Mouse (Mus musculus) stomach, embryonic 16.5 days (tissue): ENCODE measurements around the gene Sptlc2. TPM values are rescaled to one million over a fixed set of nuclear protein-coding genes. Genes with fewer than 3 reads are reported as not detected.
A peak's percentile ranks its signal among the peaks of the same experiment; 100 is the strongest.
"Not testable (repeated sequence)": the region's sequence is repeated elsewhere in the genome, so short reads cannot be mapped to it uniquely, and the experiment has no call there.

Experiments
- ATAC-seq: fragments of 200-750 bp; cut with Nextera tagmentation; 2 replicates; pipeline ENCODE4 v1.8.0; 2017; ENCODE audit warnings: moderate number of reproducible peaks, moderate TSS enrichment; ENCODE audit not compliant: insufficient read depth, low FRiP score
- H3K27ac ChIP-seq: fragments of 300-500 bp; sonication (generic); 2 replicates; pipeline ENCODE4 v1.5.1; 2014; ENCODE audit warnings: low read length
- H3K27me3 ChIP-seq: fragments of 300-500 bp; sonication (generic); 2 replicates; pipeline ENCODE4 v1.6.1; 2014; ENCODE audit warnings: low read length, control low read depth, mixed read lengths; ENCODE audit not compliant: control insufficient read depth, insufficient read depth
- H3K36me3 ChIP-seq: fragments of 300-500 bp; sonication (generic); 2 replicates; pipeline ENCODE4 v1.6.1; 2014; ENCODE audit warnings: low read length; ENCODE audit not compliant: control insufficient read depth, insufficient read depth
- H3K4me1 ChIP-seq: fragments of 300-500 bp; sonication (generic); 2 replicates; pipeline ENCODE4 v1.6.1; 2014; ENCODE audit warnings: low read length, control low read depth, mixed read lengths; ENCODE audit not compliant: control insufficient read depth, insufficient read depth
- H3K4me2 ChIP-seq: fragments of 300-500 bp; sonication (generic); 2 replicates; pipeline ENCODE4 v1.6.1; 2014; ENCODE audit warnings: low read depth, low read length, mixed read lengths
- H3K4me3 ChIP-seq: fragments of 300-500 bp; sonication (generic); replicated peaks from 2 replicates; pipeline ENCODE4 v1.5.1; 2014; ENCODE audit warnings: mild to moderate bottlenecking, low read length
- H3K9ac ChIP-seq: fragments of 300-500 bp; sonication (generic); 2 replicates; pipeline ENCODE4 v1.6.1; 2014; ENCODE audit warnings: low read length
- H3K9me3 ChIP-seq: fragments of 300-500 bp; sonication (generic); replicated peaks from 2 replicates; pipeline ENCODE4 v1.6.1; 2016; ENCODE audit warnings: low read length, control low read depth; ENCODE audit not compliant: control insufficient read depth
- WGBS: fragments of 180-500 bp; shearing (Covaris S2); extraction: QIAGEN DNeasy Blood & Tissue Kit; methylation state at CpG from one replicate; pipeline ENCODE4 v1.1.7; 2014; 5-methylcytosine and 5-hydroxymethylcytosine counted together
- polyA plus RNA-seq: library from polyadenylated mRNA; unstranded; fragments of >200 nt; fragmentation: Nextera tagmentation; extraction: Ambion mirVana; gene quantifications from 2 replicates; pipeline ENCODE4 v1.2.1, GENCODE M21; 2015

Gene Sptlc2
- polyA plus RNA-seq, 1 experiment from 2014 or later, result 101 TPM

GRCm38 (mm10) chr12:87331053-87331456 lies 57.1 kb downstream of the Sptlc2 start:
- H3K4me1 ChIP-seq, result peaks cover 7% of the 10 kb centered on the region; the same call in 1 of the 2 replicates
- no peak overlapping the region for H3K4me3 ChIP-seq
- H3K9me3 ChIP-seq, result no peaks in the 10 kb centered on the region
- WGBS, result 55% methylated on average over 6 of the region's 6 CpGs
- H3K27me3 ChIP-seq, result no peaks in the 10 kb centered on the region
- H3K27ac ChIP-seq, result peak overlapping the region; percentile 43; the same call in 1 of the 2 replicates
- H3K36me3 ChIP-seq, result no peaks in the 10 kb centered on the region
- H3K9ac ChIP-seq, result no peak overlapping the region
- H3K4me2 ChIP-seq, result no peak overlapping the region
- no peak for ATAC-seq

DNA sequence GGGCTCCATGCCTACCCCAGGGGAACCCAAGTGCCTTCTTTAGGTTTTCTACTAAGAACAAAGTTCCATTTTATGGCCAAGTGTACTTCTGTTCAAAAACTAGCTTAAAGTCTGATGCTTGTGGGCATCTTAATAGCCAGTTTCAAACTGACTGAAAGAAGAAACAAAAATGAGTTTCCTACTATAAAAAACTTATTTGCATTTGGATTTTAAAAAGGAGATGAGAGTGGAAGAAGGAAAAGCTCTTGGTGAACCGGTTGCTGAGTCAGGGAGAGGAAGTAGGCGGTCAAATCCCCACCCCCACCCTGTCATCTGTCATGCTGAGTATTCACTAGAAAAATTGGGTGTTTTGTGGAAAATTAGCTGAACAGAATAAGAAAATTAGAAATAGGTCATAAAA lies 57.9 kb downstream of the Sptlc2 start:
- H3K27ac ChIP-seq, result peak overlapping the region; percentile 55; the same call in 1 of the 2 replicates
- no peak overlapping the region for H3K9ac ChIP-seq
- no peaks in the 10 kb centered on the region for H3K9me3 ChIP-seq
- WGBS, result 52% methylated on average over 2 of the region's 2 CpGs
- H3K36me3 ChIP-seq, result no peaks in the 10 kb centered on the region
- no peak for ATAC-seq
- H3K4me1 ChIP-seq, result peaks cover 7% of the 10 kb centered on the region; the same call in 1 of the 2 replicates
- no peak overlapping the region for H3K4me3 ChIP-seq
- H3K27me3 ChIP-seq, result no peaks in the 10 kb centered on the region
- H3K4me2 ChIP-seq, result no peak overlapping the region

DNA sequence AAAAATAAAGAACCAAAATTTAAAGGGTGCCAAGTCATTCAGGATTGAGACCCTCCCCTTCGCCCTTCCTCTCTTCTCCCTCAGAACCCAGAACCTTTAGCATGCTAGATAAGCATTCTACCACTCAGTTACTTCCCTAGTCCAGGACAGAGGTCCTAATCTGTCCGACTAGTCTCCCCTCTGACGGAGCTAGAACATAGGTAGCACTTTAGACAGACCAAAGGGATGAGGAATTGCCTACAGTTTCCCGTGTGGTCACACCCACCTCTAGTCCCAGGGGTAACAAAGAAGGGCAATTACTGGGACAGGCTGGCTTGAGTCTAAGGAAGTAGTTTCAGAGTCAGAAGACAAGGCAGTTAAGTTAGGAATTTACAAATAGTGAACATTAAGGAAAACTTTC lies 60.1 kb downstream of the Sptlc2 start:
- ATAC-seq, result no peak
- 54% methylated on average over 4 of the region's 4 CpGs for WGBS
- 0 out of 2 replicates have a peak overlapping the region, but pooled peaks have one; percentile 7 for H3K9ac ChIP-seq
- no peak overlapping the region for H3K27ac ChIP-seq
- H3K4me3 ChIP-seq, result no peak overlapping the region
- peaks cover 7% of the 10 kb centered on the region; the same call in 1 of the 2 replicates for H3K4me1 ChIP-seq
- no peaks in the 10 kb centered on the region for H3K36me3 ChIP-seq
- no peak overlapping the region for H3K4me2 ChIP-seq
- no peaks in the 10 kb centered on the region for H3K9me3 ChIP-seq
- H3K27me3 ChIP-seq, result no peaks in the 10 kb centered on the region

- H3K4me1 ChIP-seq, result peaks cover 7% of the 10 kb centered on the region; the same call in 1 of the 2 replicates
- no peak overlapping the region for H3K4me3 ChIP-seq
- no peak overlapping the region for H3K4me2 ChIP-seq
- H3K27me3 ChIP-seq, result no peaks in the 10 kb centered on the region
- H3K27ac ChIP-seq, result no peak overlapping the region
- no peak for ATAC-seq
- H3K9ac ChIP-seq, result 0 out of 2 replicates have a peak overlapping the region, but pooled peaks have one; percentile 7
- H3K36me3 ChIP-seq, result no peaks in the 10 kb centered on the region
- no peaks in the 10 kb centered on the region for H3K9me3 ChIP-seq
- 26% methylated on average over 7 of the region's 7 CpGs for WGBS
These were observed 60.5 kb downstream of the Sptlc2 start for GRCm38 (mm10) chr12:87327610-87328009.

GRCm38 (mm10) chr12:87325452-87325851 lies 62.7 kb downstream of the Sptlc2 start:
- WGBS, result 88% methylated on average over 3 of the region's 3 CpGs
- Histone ChIP-seq H3K9ac (no peak overlapping the region), H3K9me3 (no peaks in the 10 kb centered on the region), H3K27ac (no peak overlapping the region), H3K4me1 (peaks cover 3% of the 10 kb centered on the region; the same call in 1 of the 2 replicates), H3K4me2 (no peak overlapping the region), H3K27me3 (no peaks in the 10 kb centered on the region), H3K4me3 (no peak overlapping the region), H3K36me3 (no peaks in the 10 kb centered on the region)
- no peak for ATAC-seq

GRCm38 (mm10) chr12:87319229-87319628 lies 68.9 kb downstream of the Sptlc2 start:
- H3K36me3 ChIP-seq, result no peaks in the 10 kb centered on the region
- H3K27me3 ChIP-seq, result no peaks in the 10 kb centered on the region
- WGBS, result 73% methylated on average over 3 of the region's 3 CpGs
- no peak overlapping the region for H3K27ac ChIP-seq
- H3K9ac ChIP-seq, result no peak overlapping the region
- ATAC-seq, result no peak
- H3K4me3 ChIP-seq, result no peak overlapping the region
- H3K4me1 ChIP-seq, result no peaks in the 10 kb centered on the region
- H3K4me2 ChIP-seq, result no peak overlapping the region
- H3K9me3 ChIP-seq, result no peaks in the 10 kb centered on the region

DNA sequence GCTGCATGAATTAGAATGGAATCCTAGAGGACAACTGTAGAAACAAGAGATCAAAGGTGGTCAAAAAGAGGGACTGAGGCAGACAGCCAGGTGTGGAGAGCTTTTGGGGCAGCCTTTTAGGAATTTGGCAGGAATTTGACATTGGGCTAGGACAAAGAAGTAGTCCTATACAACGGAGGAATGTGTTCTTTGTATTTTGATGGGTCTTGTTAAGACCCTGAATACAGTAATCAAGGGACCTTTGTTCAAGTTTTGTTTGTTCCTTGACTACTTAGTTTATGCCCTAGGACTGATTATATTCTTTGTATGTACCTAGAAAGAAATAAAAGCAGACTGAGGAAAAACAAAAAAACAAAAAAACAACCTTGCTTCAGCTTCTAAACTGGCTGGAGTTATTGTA lies 70.2 kb downstream of the Sptlc2 start:
- Histone ChIP-seq H3K9me3 (no peaks in the 10 kb centered on the region), H3K27ac (no peak overlapping the region), H3K36me3 (no peaks in the 10 kb centered on the region), H3K4me3 (no peak overlapping the region), H3K4me2 (no peak overlapping the region), H3K4me1 (no peaks in the 10 kb centered on the region), H3K9ac (no peak overlapping the region), H3K27me3 (no peaks in the 10 kb centered on the region)
- no peak for ATAC-seq
- WGBS, result 69% methylated on average over 1 of the region's 1 CpGs

DNA sequence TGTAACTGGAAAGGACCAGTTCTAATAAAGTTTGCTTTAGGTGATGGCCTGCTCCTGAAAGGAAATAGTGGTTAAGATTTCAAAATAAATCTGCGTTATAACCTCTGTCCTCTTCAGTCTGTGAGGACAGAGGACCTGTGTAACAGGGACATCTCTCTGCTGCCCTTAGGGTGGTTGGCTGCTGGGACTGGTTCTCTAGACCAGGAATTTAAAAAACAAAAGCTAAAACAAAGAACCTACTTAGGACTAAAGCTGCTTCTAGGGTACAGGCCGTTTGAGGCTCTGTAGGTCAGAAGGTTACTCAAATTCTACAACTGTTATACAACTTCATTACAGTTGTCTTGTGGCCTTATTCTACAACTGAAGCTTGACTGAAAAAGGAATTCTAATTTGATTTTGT lies 75.1 kb downstream of the Sptlc2 start:
- Histone ChIP-seq H3K9me3 (no peaks in the 10 kb centered on the region), H3K27ac (no peak overlapping the region), H3K9ac (no peak overlapping the region), H3K4me3 (no peak overlapping the region), H3K36me3 (peaks cover 13% of the 10 kb centered on the region; the same call in 1 of the 2 replicates), H3K4me1 (no peaks in the 10 kb centered on the region), H3K4me2 (no peak overlapping the region), H3K27me3 (no peaks in the 10 kb centered on the region)
- 72% methylated on average over 2 of the region's 2 CpGs for WGBS
- no peak for ATAC-seq

- 73% methylated on average over 4 of the region's 4 CpGs for WGBS
- H3K9me3 ChIP-seq, H3K4me1 ChIP-seq, ATAC-seq, H3K27me3 ChIP-seq, H3K4me2 ChIP-seq, H3K27ac ChIP-seq, H3K36me3 ChIP-seq, H3K4me3 ChIP-seq, H3K9ac ChIP-seq: not testable (repeated sequence)
These were observed 81.6 kb downstream of the Sptlc2 start for GRCm38 (mm10) chr12:87306584-87306844.
